Mouse (Mus musculus): ENCODE measurements at regions not wholly inside any gene's neighbourhood (a gene's known extent, or its start where the extent isn't known, plus 50 kb on each side); places are given as distances from the start of the nearest gene placed in this dataset.

DNA sequence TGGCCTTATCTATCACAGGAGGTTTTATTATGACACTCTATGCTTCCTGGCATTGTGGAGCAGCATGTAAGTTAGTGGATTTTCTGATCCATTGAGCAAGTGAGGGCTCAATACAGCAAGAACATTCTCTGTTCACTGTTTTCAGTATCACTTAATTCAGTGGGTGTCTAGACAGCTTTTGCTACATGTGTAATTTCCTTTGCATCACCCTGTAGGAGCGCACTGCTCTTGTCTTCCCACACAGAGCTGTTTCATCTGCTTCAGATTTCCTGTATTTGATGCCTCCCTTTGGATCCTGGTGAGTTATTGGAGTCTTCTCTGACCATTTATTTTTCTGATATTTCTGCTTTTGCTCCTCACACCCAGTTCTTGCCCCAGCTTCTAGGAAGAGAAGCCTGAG is 245.8 kb downstream of the Wnt5a start:
- ATAC-seq (replicated peaks; ENCODE audit: low read depth, poor library complexity, severe bottlenecking) = no peak

DNA sequence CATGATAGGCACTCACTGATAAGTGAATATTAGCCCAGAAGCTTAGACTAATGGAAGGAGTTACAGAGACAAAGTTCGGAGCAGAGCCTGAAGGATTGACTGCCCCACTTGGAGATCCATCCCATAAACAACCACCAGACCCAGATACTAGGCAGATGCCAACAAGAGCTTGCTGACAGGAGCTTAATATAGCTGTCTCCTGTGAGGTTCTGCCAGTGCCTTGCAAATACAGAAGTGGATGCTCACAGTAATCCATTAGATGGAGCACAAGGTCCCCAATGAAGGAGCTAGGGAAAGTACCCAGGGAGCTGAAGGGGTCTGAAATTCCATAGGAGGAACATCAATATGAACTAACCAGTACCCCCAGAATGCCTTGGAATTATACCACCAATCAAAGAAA is 252.8 kb upstream of the Lrtm1 start:
- no peak for ATAC-seq (replicated peaks; ENCODE audit: low read depth, poor library complexity, severe bottlenecking)

DNA sequence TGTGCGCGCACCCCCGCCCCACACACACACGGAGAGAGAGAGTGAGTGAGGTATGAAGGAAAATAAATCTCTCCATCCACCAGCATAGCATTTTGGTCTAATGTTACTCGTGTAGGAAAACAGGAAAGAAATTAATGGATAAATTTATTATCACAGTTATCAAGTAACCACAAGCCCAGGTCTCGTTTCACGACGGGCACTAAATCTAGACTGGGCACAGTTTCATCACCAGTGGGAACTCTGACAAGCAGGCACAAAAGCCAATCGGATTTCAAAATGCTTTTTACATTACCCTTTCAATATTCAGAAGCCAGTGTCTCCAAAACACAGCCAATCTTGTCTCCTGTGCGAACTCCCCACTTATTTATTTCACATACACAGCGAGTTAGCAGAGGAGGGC is 244.9 kb upstream of the Lrtm1 start:
- no peak for ATAC-seq (replicated peaks; ENCODE audit: low read depth, poor library complexity, severe bottlenecking)

DNA sequence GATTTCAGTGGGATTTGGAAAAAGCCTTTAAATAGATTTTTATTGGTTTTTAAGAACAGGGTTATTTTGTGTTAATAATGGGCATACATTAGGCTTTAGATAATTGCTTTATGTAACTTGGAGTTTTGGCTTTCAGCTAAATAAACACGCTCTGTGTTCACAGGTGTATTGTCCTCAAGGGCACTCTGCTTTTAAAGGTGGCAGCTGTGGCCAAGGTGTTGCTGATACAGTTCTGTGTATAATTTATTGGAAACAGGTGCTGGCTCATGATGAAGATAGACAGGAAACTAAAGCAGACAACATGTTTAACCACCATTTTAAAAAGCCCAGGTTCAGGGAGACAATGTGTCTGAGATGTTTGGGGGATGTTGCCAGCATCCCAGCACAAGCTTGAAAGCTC is 242.3 kb upstream of the Lrtm1 start:
- no peak for ATAC-seq (replicated peaks; ENCODE audit: low read depth, poor library complexity, severe bottlenecking)

DNA sequence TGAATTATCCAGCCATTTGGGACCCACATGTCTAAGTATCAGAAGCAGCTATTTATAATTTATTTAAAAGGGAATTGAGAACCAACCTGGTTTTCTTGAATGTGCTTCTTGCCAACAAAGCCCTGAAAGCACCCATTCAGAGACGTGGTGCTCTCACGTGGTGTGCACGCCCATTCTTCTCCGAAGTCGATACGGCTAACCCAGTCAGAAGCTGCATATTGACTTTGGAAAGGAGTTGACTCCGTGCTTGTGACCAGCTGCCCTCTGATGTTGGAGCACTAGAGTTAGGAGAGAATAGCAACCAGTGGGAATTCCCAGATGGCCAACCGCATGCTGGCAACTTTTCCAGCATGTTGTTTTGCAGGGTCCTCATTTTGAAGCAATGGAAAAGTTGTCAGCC is 240.2 kb upstream of the Lrtm1 start:
- ATAC-seq (replicated peaks; ENCODE audit: low read depth, poor library complexity, severe bottlenecking) = no peak

DNA sequence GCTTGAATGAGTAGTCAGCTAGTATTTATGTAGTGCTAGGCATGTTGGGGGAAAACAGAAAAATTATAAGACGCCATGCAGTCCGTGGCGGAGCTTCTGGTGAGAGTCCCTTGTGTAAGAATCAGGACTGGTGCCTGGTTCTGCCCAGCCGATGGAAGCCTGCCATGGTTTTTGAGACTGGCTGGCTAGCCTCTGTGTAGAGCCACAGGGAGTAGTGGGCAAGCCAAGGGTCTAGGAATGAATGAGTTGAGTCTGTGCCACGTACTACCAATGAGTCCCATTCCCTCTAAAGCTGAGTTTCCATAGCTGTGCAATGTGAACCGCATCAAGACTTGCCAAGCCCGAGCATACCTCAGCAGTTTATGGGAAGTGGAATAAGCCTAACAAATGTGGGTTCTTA is 236.3 kb upstream of the Lrtm1 start:
- ATAC-seq (replicated peaks; ENCODE audit: low read depth, poor library complexity, severe bottlenecking) = no peak

DNA sequence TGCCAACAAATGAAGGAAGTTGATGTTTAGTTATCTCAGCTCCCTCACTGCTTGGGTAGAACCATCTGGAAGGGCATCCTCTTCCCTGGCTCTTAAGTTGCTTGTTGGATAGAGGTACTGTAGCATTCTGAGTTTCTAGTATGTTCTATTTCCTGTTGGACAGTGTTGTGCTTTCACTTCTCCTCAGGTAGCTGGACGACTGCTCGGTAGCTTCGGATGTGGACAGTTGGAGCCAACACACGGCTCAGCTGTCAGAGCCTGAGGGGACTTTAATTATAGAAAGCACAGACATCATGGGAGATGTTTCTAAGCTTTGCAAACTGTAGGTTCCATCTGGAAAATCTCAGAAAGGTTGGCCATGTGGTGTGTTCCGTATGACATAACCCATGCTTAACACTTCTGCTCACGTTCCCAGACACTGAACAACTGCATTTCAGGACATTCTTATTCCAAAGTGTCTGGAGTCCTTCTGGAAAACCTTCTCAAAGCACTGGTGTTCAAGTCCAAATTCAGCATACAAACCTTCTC is 233.8 kb upstream of the Lrtm1 start:
- ATAC-seq (replicated peaks; ENCODE audit: low read depth, poor library complexity, severe bottlenecking) = no peak

DNA sequence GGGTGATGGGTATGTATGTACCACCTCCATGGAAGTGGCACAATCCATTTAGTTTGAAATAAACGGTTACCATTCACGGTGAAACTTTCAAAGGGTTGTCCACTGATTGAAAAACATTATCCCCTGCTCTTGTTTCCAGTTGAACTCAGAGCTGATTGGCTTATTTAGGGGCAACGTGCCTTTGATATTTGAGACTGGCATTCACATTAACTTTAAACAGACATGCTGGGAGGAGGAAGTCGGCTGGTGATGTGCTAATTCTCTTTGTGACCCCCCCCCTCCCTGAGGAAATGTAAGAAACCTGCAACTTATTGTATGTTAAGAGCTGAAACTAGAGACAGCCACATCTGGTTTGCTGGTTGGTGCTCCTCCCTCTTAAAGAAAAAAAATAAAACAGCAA is 219.7 kb upstream of the Lrtm1 start:
- no peak for ATAC-seq (replicated peaks; ENCODE audit: low read depth, poor library complexity, severe bottlenecking)

DNA sequence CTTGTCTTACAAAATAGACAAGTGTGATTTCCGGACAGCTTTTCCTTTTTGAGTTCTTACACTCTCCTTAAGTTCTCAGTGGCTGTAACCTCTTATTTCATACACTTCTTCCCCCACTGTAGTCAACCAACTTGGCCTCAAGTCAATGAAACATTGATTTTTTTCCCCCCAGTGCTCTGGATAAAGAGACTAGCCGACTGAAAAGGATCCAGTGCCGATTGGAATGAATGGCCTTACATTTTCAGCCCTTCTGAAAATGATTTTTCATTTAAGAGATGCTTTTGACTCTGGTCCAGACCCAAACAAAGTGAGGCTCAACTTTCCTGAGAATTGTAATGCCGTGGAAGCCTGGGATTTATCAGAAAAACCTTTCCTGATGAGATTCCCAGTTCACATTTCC is 216.3 kb upstream of the Lrtm1 start:
- no peak for ATAC-seq (replicated peaks; ENCODE audit: low read depth, poor library complexity, severe bottlenecking)

DNA sequence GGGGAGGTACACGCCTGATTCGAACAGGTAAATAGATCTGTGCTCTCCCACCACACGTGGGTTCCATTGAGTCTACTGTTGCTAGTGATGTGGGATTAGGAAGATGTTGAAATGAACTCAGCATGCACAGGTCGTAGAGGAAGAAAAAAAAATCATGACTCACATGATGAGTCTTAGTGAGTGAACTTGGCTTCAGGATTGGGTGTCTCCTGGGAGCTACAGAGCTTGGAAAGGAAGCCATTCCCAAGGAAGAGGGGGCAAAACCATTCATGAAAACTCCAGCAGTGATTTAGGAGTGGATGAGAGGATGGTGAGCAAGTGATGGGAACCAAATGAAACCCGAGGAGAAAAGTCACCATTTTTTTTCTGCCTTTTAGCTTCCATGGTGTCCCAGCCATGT is 215.9 kb upstream of the Lrtm1 start:
- no peak for ATAC-seq (replicated peaks; ENCODE audit: low read depth, poor library complexity, severe bottlenecking)

DNA sequence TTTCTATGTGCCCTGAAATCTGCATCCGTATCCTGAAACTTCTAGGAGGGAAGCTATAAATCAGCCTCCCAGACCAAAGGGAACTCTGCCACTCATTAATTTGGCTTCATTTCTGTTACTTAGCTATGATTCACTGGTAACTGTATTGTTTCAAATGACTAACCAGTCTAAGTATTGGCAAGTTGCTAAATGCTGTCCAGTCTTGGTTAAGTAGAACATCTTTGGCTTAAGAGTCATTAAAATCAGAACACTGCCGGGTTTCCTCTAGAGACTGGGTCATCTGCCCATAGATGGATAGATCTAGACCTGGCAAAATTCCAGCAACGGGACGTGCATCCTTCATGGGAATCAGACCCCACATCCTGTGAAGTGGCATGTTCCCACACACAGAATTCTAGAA is 209.9 kb upstream of the Lrtm1 start:
- no peak for ATAC-seq (replicated peaks; ENCODE audit: low read depth, poor library complexity, severe bottlenecking)

DNA sequence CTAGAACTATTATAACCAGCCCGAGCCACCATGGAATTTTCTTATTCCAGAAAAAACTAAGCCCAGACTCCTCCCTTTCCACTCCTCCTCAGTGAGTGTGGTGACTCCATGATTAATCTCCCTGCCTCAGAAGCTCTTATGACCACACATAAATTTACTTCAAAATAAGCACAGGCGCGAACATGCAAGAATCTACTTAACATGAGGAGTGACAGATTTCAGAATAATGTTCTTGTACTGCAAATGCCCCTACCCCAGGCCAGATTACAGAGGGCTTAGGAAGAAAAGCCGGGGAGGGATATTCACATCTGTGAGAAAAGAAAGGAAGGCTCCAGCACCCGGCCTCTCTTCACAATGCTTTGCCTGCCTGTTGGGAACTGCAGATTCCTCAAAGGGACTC is 208.7 kb upstream of the Lrtm1 start:
- ATAC-seq (replicated peaks; ENCODE audit: low read depth, poor library complexity, severe bottlenecking) = no peak

DNA sequence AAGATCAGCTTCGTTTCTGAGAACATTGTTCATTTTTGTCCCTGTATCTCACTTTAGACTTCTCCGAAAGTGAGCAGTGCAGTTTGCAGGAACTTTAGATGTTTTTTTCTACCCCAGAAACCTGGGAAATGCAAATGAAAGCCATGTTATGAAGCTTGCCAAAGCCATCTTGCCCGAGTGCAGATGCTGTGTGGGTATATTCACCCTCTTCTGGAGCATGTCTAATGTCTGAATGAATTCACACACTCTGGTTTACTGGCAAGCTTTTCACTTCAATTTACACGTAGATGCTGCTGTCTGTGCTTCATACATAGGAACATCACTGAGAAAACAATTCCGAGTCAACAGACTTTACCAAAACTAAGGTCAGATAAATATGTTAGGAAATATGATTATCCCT is 197.0 kb upstream of the Lrtm1 start:
- no peak for ATAC-seq (replicated peaks; ENCODE audit: low read depth, poor library complexity, severe bottlenecking)

DNA sequence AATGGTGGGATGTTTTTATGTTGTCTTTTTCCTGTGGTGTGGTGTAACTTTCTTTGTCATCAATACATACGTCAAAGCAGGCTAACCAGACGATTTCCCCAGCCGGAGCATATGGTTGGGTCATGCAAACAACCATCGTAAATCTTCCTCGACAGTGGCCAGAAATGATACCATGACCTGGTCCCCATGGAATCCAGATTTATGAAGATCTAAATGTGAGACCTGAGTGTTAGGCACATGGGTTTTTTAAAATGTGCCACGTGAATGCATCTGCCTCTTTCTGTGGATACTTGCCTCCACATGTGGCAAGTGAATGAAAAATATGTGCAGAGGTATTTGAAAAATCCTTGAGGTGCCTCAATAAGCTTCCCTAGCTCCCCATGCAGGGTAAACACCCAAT is 190.8 kb upstream of the Lrtm1 start:
- no peak for ATAC-seq (replicated peaks; ENCODE audit: low read depth, poor library complexity, severe bottlenecking)

DNA sequence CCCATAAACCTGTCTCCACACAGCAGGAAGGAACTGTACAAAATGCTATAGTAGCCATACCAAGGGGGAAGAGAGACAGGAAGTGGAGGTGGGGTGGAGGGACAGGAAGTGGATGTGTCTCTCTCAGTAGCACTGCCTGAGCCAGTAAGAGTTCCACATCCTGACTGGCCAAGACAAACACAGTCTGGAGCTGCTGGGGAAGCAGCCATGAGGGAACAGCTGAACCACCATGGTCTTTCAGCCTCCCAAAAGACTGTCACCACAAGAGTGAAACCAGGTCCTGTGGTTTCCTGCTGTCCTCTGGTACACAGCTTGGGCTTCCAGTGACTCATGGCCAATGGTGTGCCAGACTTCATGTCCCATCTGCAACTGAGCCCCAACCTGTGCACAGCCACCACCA is 180.9 kb upstream of the Lrtm1 start:
- ATAC-seq (replicated peaks; ENCODE audit: low read depth, poor library complexity, severe bottlenecking) = 0 out of 2 replicates have a peak, but pooled peaks have one; percentile 11

DNA sequence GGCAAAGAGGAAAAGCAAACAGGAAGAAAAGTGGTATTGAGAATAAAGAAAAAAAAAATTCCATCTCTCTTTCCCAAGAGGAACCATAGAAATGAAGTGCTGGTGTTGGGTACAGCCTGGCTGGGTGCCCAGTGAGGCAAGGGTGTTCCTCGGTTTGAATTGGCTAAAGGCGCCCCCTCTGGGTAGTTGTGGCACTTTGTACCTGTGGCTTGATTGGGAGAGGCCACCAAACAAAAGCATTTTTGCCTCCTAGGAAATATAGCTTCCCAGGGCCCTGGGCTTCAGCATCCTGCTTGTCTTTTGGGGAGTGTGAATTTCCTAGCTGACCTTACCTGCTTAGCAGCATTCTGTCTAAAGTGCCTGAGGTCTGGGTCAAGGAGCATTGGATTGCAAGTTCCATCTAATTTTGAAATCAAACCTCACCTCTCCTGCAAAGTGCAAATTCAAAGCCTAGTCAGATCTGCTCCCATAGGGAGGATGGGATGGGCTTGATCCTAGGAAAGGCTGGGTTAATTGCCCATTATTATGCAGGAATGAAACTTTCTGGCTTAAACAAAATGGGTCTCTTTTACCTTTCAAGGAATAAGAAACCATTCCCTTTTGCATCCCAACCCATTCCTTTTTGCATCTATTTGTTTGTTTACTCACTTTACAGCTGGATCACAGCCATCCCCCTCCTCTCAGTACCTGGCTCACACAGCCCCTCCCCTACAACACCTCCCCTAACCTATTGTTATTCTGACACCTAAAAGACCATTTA is 169.0 kb upstream of the Lrtm1 start:
- no peak for ATAC-seq (replicated peaks; ENCODE audit: low read depth, poor library complexity, severe bottlenecking)

Measured in common myeloid progenitor, adult 5-6 weeks (primary cell).